Mouse (Mus musculus) heart, embryonic 10.5 days (tissue): ENCODE measurements around the gene Cdh22. TPM values are rescaled to one million over a fixed set of nuclear protein-coding genes. Genes with fewer than 3 reads are reported as not detected.

Source experiments
- polyA plus RNA-seq: library from polyadenylated mRNA; unstranded; fragments of >200 nt; fragmentation: Nextera tagmentation; extraction: Ambion mirVana; gene quantifications from 2 replicates; pipeline ENCODE4 v1.2.1, GENCODE M21; 2016

Gene Cdh22
- polyA plus RNA-seq, 1 experiment from 2014 or later: 0.04 TPM

Other genes starting within 250 kb of the Cdh22 start
- gene Ncoa5, start 200.0 kb downstream of the Cdh22 start, polyA plus RNA-seq: 52.8 and 64.2 TPM in 2 replicates
- gene Cd40, start 179.2 kb downstream of the Cdh22 start, polyA plus RNA-seq: 7.8 and 11.9 TPM in 2 replicates
- gene 1700025C18Rik, start 144.1 kb downstream of the Cdh22 start, polyA plus RNA-seq: not detected in 2 replicates
- 57.3 and 61.9 TPM in 2 replicates for gene Slc35c2, start 53.0 kb upstream of the Cdh22 start, polyA plus RNA-seq
- 56.5 and 61.3 TPM in 2 replicates for gene Elmo2, start 91.6 kb upstream of the Cdh22 start, polyA plus RNA-seq
- gene Zfp663, start 133.9 kb upstream of the Cdh22 start, polyA plus RNA-seq: 0.23 and 0.60 TPM in 2 replicates
- gene Zfp334, start 153.4 kb upstream of the Cdh22 start, polyA plus RNA-seq: 9.3 and 12.2 TPM in 2 replicates
- gene Ocstamp, start 165.6 kb upstream of the Cdh22 start, polyA plus RNA-seq: 0.07 and 0.39 TPM in 2 replicates
- 0.14 and 0.53 TPM in 2 replicates for gene Slc13a3, start 238.4 kb upstream of the Cdh22 start, polyA plus RNA-seq